Mouse (Mus musculus) heart, embryonic 15.5 days (tissue): ENCODE measurements at regions not wholly inside any gene's neighbourhood (a gene's known extent, or its start where the extent isn't known, plus 50 kb on each side); places are given as distances from the start of the nearest gene placed in this dataset.

Experiments used
- ATAC-seq: fragments of 200-750 bp; cut with Nextera tagmentation; replicated peaks from 2 replicates; pipeline ENCODE4 v1.8.0; 2017; ENCODE audit warnings: low read depth, moderate TSS enrichment; ENCODE audit not compliant: insufficient number of reproducible peaks, insufficient read depth, low FRiP score
- H3K27ac ChIP-seq: fragments of 300-500 bp; sonication (generic); 2 replicates; pipeline ENCODE4 v1.5.1; 2015; ENCODE audit warnings: mild to moderate bottlenecking, inconsistent platforms
- H3K27me3 ChIP-seq: fragments of 300-500 bp; sonication (generic); 2 replicates; pipeline ENCODE4 v1.6.1; 2015; ENCODE audit warnings: inconsistent platforms
- H3K36me3 ChIP-seq: fragments of 300-500 bp; sonication (generic); 2 replicates; pipeline ENCODE4 v1.6.1; 2015; ENCODE audit warnings: mild to moderate bottlenecking, inconsistent platforms
- H3K4me1 ChIP-seq: fragments of 300-500 bp; sonication (generic); replicated peaks from 2 replicates; pipeline ENCODE4 v1.6.1; 2015; ENCODE audit warnings: inconsistent platforms
- H3K4me2 ChIP-seq: fragments of 300-500 bp; sonication (generic); 2 replicates; pipeline ENCODE4 v1.6.1; 2015; ENCODE audit warnings: inconsistent platforms, mild to moderate bottlenecking, moderate library complexity
- H3K4me3 ChIP-seq: fragments of 300-500 bp; sonication (generic); 2 replicates; pipeline ENCODE4 v1.5.1; 2015; ENCODE audit warnings: mild to moderate bottlenecking, inconsistent platforms
- H3K9ac ChIP-seq: fragments of 300-500 bp; sonication (generic); 2 replicates; pipeline ENCODE4 v1.6.1; 2015; ENCODE audit warnings: mild to moderate bottlenecking, inconsistent platforms
- H3K9me3 ChIP-seq: fragments of 300-500 bp; sonication (generic); replicated peaks from 2 replicates; pipeline ENCODE4 v1.6.1; 2016; ENCODE audit warnings: inconsistent platforms
- WGBS: fragments of 180-500 bp; shearing (Covaris S2); methylation state at CpG from one replicate; pipeline ENCODE4 v1.1.7; 2015; ENCODE audit warnings: mixed read lengths; 5-methylcytosine and 5-hydroxymethylcytosine counted together

DNA sequence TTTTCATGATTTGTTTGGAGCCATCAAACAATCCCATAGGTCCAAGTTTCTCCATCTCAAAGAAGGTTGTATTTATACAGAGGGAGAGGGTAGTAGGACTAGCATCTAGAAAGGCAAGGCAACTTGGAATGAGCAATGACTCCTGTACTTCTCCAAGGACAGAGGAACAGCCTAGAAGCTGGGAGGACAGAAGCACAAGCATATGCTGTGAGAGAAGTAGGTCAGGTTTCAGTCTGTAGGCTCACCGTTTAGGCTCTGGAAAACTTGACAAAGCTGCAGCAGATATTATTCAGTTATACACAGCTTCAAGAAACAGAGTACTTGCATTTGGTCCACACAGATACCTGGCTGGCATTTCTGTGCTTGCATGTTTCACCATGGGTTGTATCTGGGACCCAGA is 131.5 kb upstream of the B3gat1 start:
- no peak overlapping the region for H3K4me3 ChIP-seq
- H3K4me2 ChIP-seq: no peak overlapping the region
- H3K4me1 ChIP-seq: no peaks in the 10 kb centered on the region
- no peaks in the 10 kb centered on the region for H3K9me3 ChIP-seq
- no peak overlapping the region for H3K9ac ChIP-seq
- no peaks in the 10 kb centered on the region for H3K27me3 ChIP-seq
- ATAC-seq: no peak
- H3K36me3 ChIP-seq: no peaks in the 10 kb centered on the region
- WGBS: 63% methylated on average over 1 of the region's 1 CpGs
- H3K27ac ChIP-seq: no peak overlapping the region

DNA sequence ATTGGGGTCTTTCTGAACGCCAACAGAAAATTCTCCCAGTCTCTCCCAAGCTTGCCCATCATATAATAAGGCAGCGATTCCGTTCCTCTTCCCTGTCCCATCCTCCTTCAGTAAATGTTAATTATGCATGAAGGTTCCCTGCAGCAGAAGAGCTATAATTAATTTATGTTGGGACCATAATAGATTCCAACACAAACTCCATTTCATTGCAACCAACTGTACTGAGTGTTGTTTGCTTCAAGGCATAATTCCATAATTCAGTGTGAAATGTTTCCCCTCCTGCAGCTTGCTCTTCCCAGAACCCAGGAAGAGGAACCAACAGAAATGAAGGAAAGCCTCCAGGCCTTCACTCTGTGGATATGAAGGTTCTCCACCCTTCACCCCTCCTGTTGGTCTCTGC is 129.0 kb upstream of the B3gat1 start:
- H3K4me1 ChIP-seq: no peaks in the 10 kb centered on the region
- H3K36me3 ChIP-seq: no peaks in the 10 kb centered on the region
- H3K9me3 ChIP-seq: no peaks in the 10 kb centered on the region
- no peak overlapping the region for H3K27ac ChIP-seq
- H3K9ac ChIP-seq: no peak overlapping the region
- ATAC-seq: no peak
- no peak overlapping the region for H3K4me3 ChIP-seq
- H3K27me3 ChIP-seq: no peaks in the 10 kb centered on the region
- no peak overlapping the region for H3K4me2 ChIP-seq
- 69% methylated on average over 3 of the region's 3 CpGs for WGBS

DNA sequence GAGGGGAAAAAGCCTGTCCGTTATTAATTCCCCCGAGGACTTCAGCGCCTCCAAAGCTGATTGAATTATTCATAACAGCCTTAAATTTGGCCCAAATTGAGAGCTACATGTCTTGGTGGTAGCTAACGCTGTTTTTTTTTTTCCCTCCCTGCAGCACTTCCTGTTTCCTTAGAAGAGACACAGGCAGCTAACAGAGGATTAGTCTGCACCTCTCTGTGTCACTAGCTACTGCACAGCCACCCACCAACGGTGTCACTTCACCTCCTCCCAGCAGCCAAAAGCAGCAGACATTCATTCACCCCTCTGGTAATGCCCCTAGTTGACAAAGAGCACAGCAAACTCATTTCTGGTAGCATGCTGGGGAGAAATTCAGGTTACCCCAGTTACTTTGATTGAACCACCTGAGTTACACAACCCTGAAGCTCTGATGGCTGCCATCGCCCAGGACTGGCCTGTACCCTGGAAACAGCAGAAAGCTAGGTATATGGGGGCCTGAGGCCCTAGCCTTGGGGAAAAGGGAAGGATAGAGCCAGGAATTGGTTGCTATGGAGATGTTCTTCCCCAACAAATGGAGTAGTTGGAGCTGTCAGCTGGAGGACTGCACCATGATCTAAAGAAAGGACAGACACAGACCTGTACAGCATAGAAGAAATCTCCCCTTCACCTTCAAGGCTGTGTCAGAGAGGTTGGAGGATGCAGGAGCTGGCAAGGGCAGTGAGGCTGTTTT is 121.7 kb upstream of the B3gat1 start:
- no peaks in the 10 kb centered on the region for H3K27me3 ChIP-seq
- H3K27ac ChIP-seq: no peak overlapping the region
- no peak for ATAC-seq
- H3K36me3 ChIP-seq: no peaks in the 10 kb centered on the region
- H3K9ac ChIP-seq: no peak overlapping the region
- H3K4me2 ChIP-seq: no peak overlapping the region
- H3K4me3 ChIP-seq: no peak overlapping the region
- H3K4me1 ChIP-seq: no peaks in the 10 kb centered on the region
- no peaks in the 10 kb centered on the region for H3K9me3 ChIP-seq
- WGBS: 47% methylated on average over 6 of the region's 6 CpGs

DNA sequence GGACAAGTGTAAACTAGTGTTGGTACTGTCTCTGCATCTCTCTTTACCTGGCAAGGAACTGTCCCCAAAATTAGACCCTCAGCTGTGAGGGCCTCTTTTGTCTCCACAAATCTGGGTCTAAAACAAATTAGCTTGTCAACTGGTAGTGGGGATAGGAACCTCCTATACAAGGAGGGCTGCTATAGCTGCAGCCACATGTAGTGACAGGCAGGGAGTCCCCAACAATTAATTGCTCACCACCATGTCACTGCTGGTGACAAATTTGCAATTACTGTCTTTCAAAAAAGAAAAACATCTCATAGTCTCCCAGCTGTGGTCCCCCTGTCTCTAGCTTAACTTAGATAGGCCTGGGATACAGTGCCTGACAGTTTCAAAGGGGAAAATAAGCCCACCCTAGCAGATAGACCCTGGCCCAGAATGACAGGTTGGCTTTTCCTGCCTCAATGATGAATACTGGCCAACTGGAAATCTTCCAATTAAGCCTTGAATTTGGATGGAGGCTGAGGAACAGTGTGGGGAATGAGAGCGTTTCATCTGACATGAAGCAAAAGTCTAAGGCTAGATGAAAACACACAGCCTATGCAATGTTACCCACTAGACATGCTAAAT is 110.6 kb upstream of the B3gat1 start:
- H3K4me3 ChIP-seq: no peak overlapping the region
- 73% methylated on average over 1 of the region's 1 CpGs for WGBS
- ATAC-seq: no peak
- H3K36me3 ChIP-seq: no peaks in the 10 kb centered on the region
- H3K27me3 ChIP-seq: no peaks in the 10 kb centered on the region
- no peaks in the 10 kb centered on the region for H3K9me3 ChIP-seq
- H3K4me2 ChIP-seq: no peak overlapping the region
- no peak overlapping the region for H3K9ac ChIP-seq
- H3K27ac ChIP-seq: no peak overlapping the region
- no peaks in the 10 kb centered on the region for H3K4me1 ChIP-seq

DNA sequence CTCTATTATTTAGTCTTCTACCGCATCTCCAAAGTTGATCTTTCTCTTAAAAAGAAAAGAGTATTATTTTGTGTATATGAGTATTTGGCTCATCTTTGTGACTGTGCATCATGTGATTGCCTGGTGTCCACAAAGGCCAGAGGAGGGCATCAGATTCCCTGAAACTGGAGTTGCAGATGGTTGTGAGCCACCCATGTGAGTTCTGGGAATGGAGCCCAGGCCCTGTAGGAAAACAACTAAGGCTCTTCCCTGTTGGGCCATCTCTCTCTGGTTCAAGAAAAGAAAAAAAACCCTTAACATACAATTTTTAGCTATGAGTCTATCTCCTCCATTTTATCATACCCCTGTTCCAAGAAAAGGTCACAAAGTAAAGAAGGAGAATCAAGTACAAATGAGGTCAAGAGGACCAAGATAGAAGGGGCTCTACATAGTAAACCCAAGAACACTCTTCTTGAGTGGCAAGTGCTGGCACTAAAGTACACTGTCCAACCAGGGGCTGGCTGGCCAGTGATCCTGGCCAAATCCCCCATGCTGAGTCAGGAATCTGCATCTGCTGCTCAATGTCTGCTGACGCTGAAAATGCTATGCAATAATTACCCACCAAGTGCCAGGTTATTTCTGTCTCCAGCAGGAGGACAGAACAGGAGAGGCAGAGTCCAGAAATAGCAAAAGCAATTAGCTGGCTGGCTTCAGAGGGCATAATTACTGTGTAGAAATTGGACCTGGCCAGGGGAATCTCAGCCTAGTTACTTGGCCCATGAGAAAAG is 108.2 kb upstream of the B3gat1 start:
- H3K27me3 ChIP-seq: no peaks in the 10 kb centered on the region
- H3K36me3 ChIP-seq: no peaks in the 10 kb centered on the region
- H3K4me3 ChIP-seq: no peak overlapping the region
- H3K4me1 ChIP-seq: no peaks in the 10 kb centered on the region
- H3K27ac ChIP-seq: no peak overlapping the region
- H3K9me3 ChIP-seq: no peaks in the 10 kb centered on the region
- WGBS: 57% methylated on average over 2 of the region's 2 CpGs
- no peak overlapping the region for H3K4me2 ChIP-seq
- ATAC-seq: no peak
- no peak overlapping the region for H3K9ac ChIP-seq

DNA sequence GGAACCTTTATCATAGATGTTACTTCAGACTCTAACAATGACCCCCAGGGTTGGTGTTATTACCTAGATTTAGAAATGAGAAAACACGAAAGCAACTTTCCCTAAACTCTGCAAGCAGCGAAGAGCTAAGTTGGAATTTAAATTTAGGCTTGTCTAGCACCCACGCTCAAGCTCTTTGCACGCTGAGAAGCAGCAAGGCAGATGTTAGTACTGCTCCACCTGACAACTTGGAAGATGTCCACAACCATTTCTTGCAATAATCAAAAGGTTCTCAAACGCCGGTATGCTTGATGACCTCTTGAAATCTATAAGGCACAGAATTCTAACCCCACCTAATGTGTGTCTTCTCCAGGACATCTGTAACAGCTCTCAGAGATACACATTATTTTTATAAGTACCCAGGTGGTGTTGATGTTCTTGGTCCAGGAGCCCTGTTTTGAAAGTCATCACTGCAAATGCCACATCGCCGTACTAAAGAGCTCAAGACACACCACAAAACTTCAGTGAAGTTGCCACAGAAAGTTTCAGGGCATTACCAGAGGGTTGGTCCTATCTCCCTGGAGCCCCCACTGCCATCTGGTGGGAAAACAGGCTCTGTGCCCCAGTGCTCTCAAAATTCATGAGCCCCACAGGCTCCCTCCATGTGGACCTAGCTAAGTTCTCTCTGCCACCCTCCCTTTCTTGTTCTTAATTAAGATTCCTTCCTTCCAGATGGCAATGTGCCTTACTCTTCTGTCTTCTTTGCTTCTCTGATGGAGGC is 100.5 kb upstream of the B3gat1 start:
- H3K27ac ChIP-seq: no peak overlapping the region
- H3K4me2 ChIP-seq: no peak overlapping the region
- H3K36me3 ChIP-seq: no peaks in the 10 kb centered on the region
- ATAC-seq: no peak
- H3K27me3 ChIP-seq: no peaks in the 10 kb centered on the region
- H3K9me3 ChIP-seq: no peaks in the 10 kb centered on the region
- H3K4me1 ChIP-seq: no peaks in the 10 kb centered on the region
- no peak overlapping the region for H3K9ac ChIP-seq
- 82% methylated on average over 8 of the region's 8 CpGs for WGBS
- no peak overlapping the region for H3K4me3 ChIP-seq

DNA sequence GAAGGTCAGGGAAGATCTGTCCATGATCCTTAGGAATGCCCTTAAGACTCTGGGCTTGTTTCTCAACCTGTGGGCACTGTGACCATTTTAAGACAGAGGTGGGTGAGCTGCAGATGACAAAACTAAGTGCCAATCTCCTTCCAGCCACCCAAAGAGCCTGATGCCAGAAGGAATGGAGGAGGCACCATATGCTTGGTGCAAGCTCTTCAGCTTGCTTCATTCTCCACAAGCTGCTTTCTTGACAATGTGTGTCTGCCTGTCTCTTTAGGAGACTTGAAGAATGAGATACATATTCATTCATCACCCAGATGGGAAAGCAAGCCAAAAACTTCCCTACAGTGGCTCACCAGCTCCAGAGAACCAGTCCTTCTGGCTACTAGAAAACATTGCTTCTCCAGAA is 98.3 kb upstream of the B3gat1 start:
- Histone ChIP-seq H3K9ac (no peak overlapping the region), H3K27me3 (no peaks in the 10 kb centered on the region), H3K4me1 (no peaks in the 10 kb centered on the region), H3K9me3 (no peaks in the 10 kb centered on the region), H3K4me2 (no peak overlapping the region), H3K36me3 (no peaks in the 10 kb centered on the region), H3K4me3 (no peak overlapping the region), H3K27ac (no peak overlapping the region)
- no peak for ATAC-seq

DNA sequence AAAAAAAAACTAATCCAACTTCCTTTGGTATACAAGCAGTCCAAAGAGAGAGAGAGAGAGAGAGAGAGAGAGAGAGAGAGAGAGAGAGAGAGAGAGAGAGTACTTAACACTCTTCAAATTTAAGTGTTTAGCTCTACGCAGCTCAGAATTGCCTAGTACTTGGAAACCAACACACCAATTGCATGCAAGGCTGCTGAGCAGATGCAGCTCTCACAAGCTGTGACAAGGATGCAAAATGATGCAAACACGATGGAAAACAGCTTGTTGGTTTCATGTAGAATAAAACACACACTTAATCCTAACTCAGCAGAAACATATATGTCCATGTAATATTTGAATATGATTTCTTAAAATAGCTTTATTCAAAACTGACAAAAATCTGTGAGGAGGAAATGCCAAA is 94.9 kb upstream of the B3gat1 start:
- no peak overlapping the region for H3K27ac ChIP-seq
- 72% methylated on average over 2 of the region's 2 CpGs for WGBS
- no peaks in the 10 kb centered on the region for H3K36me3 ChIP-seq
- H3K4me3 ChIP-seq: no peak overlapping the region
- H3K4me1 ChIP-seq: no peaks in the 10 kb centered on the region
- no peak overlapping the region for H3K9ac ChIP-seq
- no peaks in the 10 kb centered on the region for H3K9me3 ChIP-seq
- no peak overlapping the region for H3K4me2 ChIP-seq
- ATAC-seq: no peak
- H3K27me3 ChIP-seq: no peaks in the 10 kb centered on the region

DNA sequence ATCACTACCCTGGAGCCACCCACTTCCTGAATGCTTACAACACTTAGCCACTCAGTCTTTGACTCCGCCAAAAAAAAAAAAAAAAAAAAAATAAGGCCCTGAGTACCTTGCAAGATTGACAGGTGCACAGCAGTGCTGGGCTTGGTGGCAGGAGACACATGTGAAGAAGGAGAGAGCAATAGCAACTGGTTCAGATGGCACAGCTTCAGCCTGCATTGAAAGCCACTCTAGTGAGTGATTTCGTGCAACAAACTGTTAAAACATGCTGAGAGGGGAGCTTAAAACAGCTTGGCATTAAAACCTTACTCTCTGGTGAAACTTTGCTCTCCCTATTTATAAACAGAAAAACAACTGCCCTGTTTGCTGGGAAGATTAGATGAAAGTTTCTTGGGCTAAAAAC is 91.2 kb upstream of the B3gat1 start:
- Histone ChIP-seq H3K9me3 (no peaks in the 10 kb centered on the region), H3K27ac (no peak overlapping the region), H3K9ac (no peak overlapping the region), H3K36me3 (no peaks in the 10 kb centered on the region), H3K4me1 (no peaks in the 10 kb centered on the region), H3K27me3 (no peaks in the 10 kb centered on the region), H3K4me3 (no peak overlapping the region), H3K4me2 (no peak overlapping the region)
- 69% methylated on average over 2 of the region's 2 CpGs for WGBS
- ATAC-seq: no peak

DNA sequence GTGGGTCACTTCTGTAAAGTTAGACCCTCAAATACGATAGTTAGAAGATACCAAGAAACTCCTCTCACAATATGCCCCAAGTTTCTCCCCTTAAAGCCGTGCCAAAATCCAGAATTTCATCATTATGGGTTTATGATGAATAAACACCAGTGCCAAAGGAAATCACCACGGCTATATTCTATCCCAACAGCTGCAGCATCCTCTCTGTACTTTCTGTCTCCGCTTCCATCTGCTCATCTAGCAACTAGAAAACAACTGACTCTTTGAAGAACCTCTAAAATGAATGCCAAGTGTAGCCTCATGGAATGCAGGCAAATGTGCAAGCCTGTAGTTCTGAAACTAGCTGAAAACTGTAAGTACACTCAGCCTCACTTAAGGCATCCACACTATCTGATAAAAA is 90.7 kb upstream of the B3gat1 start:
- H3K27me3 ChIP-seq: no peaks in the 10 kb centered on the region
- H3K27ac ChIP-seq: no peak overlapping the region
- H3K4me1 ChIP-seq: no peaks in the 10 kb centered on the region
- no peak overlapping the region for H3K4me3 ChIP-seq
- no peaks in the 10 kb centered on the region for H3K9me3 ChIP-seq
- ATAC-seq: no peak
- H3K36me3 ChIP-seq: no peaks in the 10 kb centered on the region
- WGBS: 71% methylated on average over 4 of the region's 4 CpGs
- no peak overlapping the region for H3K9ac ChIP-seq
- H3K4me2 ChIP-seq: no peak overlapping the region

DNA sequence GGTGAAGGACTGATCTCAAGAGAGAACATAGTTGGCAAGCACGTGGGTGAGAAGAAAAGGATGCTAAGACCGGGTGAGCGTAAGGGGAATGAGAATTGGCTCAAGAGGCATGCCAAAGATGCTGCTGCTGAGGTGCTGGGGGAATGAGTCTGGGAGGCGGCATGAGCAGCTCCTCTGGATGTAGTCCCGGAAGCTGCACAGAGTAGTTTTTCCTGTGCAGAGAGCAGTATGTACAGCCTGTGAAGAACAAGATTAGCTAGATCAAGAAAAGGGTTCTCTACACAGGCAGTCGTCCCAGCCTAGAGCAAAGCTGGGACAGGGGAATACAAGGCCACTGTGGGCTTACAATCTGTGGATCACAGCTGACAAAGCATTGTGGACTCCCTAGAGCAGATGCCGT is 84.0 kb upstream of the B3gat1 start:
- H3K4me2 ChIP-seq: no peak overlapping the region
- WGBS: 71% methylated on average over 7 of the region's 7 CpGs
- no peak overlapping the region for H3K27ac ChIP-seq
- H3K36me3 ChIP-seq: no peaks in the 10 kb centered on the region
- H3K27me3 ChIP-seq: no peaks in the 10 kb centered on the region
- ATAC-seq: no peak
- H3K9ac ChIP-seq: no peak overlapping the region
- H3K4me3 ChIP-seq: no peak overlapping the region
- H3K4me1 ChIP-seq: no peaks in the 10 kb centered on the region
- no peaks in the 10 kb centered on the region for H3K9me3 ChIP-seq
